Mouse (Mus musculus): ENCODE results near the gene Gm15140.
"Not testable (repeated sequence)": the region's sequence is repeated elsewhere in the genome, so short reads cannot be mapped to it uniquely, and the experiment has no call there.

The Gm15140 gene
- long read RNA-seq, experiment 1: 0 reads
- long read RNA-seq, experiment 2: 0 reads

GRCm38 (mm10) chrX:154120585-154120984, at the start of gene Gm15140:
TSS of gene Gm15140 (minus strand) at chrX:154120685.
- intact Hi-C loops (cut with DNase I): not testable (repeated sequence)

Measured in adrenal gland (tissue).